Mouse (Mus musculus): ENCODE data around the gene Cfap300. TPM values are rescaled to one million over a fixed set of nuclear protein-coding genes. Genes with fewer than 3 reads are reported as not detected.

Gene Cfap300
- total and polyA plus RNA-seq, 3 experiments: 2.1 to 5.3 (median 3.6) TPM

DNA sequence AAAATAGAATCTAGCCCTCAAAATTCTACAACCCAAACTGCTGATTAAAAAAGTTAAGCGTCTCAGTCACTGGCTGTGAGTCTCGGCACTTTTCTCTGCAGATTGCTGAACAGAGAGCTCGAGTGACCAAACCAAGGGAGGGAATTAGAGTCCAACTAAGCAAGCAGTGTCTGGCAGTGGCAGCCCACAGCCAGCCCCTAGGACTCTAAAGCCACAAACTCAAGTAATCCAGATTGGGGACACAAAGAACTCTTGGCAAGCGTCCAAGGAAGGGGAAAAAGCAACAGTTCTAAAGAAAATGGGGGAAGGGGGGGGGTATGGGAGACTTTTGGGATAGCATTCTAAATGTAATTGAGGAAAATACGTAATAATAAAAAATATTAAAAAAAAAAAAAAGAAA is 48.3 kb downstream of the Cfap300 start:
- no peak for DNase-seq (ENCODE audit: low spot score)
- Histone ChIP-seq H3K4me3 (ENCODE audit: low read depth, low read length) (no peak overlapping the region), H3K27me3 (ENCODE audit: insufficient read depth, low read length) (peaks cover 7% of the 10 kb centered on the region; the same call in 1 of the 2 replicates), H3K9me3 (replicated peaks) (no peaks in the 10 kb centered on the region), H3K36me3 (replicated peaks) (no peaks in the 10 kb centered on the region), H3K4me1 (ENCODE audit: insufficient read depth, low read depth, low read length) (no peaks in the 10 kb centered on the region)
- no peak for ATAC-seq (ENCODE audit: extremely low read depth, insufficient number of reproducible peaks, low FRiP score, poor library complexity, severe bottlenecking)
- TF ChIP-seq POLR2AphosphoS5 (IDR thresholded peaks at IDR 0.05; ENCODE audit: insufficient replicate concordance, low read depth, low read length) (no peak), GATA1 (IDR thresholded peaks at IDR 0.05; ENCODE audit: borderline replicate concordance, low read length) (no peak), TAL1 (conservative IDR thresholded peaks at IDR 0.05; ENCODE audit: low read depth, low read length) (no peak), CTCF (IDR thresholded peaks at IDR 0.05; ENCODE audit: low read depth, low read length) (no peak), GATA2 (IDR thresholded peaks at IDR 0.05; ENCODE audit: borderline replicate concordance, low read depth, low read length) (no peak)

- Histone ChIP-seq H3K4me3 (ENCODE audit: low read depth, low read length) (no peak overlapping the region), H3K4me1 (ENCODE audit: insufficient read depth, low read depth, low read length) (no peaks in the 10 kb centered on the region), H3K36me3 (replicated peaks) (no peaks in the 10 kb centered on the region), H3K27me3 (ENCODE audit: insufficient read depth, low read length) (peaks cover 7% of the 10 kb centered on the region; the same call in 1 of the 2 replicates), H3K9me3 (replicated peaks) (no peaks in the 10 kb centered on the region)
- ATAC-seq (ENCODE audit: extremely low read depth, insufficient number of reproducible peaks, low FRiP score, poor library complexity, severe bottlenecking) (no peak), DNase-seq (ENCODE audit: low spot score) (no peak)
- TF ChIP-seq GATA1 (IDR thresholded peaks at IDR 0.05; ENCODE audit: borderline replicate concordance, low read length) (no peak), TAL1 (conservative IDR thresholded peaks at IDR 0.05; ENCODE audit: low read depth, low read length) (no peak), POLR2AphosphoS5 (IDR thresholded peaks at IDR 0.05; ENCODE audit: insufficient replicate concordance, low read depth, low read length) (no peak)
Measured at GRCm38 (mm10) chr9:7992651-7993050, 50.0 kb downstream of the Cfap300 start.

GRCm38 (mm10) chr9:7990897-7991296 is 51.7 kb downstream of the Cfap300 start:
- no peak for ATAC-seq (ENCODE audit: extremely low read depth, insufficient number of reproducible peaks, low FRiP score, poor library complexity, severe bottlenecking)
- no peaks in the 10 kb centered on the region for H3K36me3 ChIP-seq (replicated peaks)
- no peak for DNase-seq (ENCODE audit: low spot score)
- peaks cover 7% of the 10 kb centered on the region; the same call in 1 of the 2 replicates for H3K27me3 ChIP-seq (ENCODE audit: insufficient read depth, low read length)
- H3K4me3 ChIP-seq (ENCODE audit: low read depth, low read length): no peak overlapping the region
- no peaks in the 10 kb centered on the region for H3K4me1 ChIP-seq (ENCODE audit: insufficient read depth, low read depth, low read length)
- H3K9me3 ChIP-seq (replicated peaks): no peaks in the 10 kb centered on the region
- no peak for TF ChIP-seq POLR2AphosphoS5 (IDR thresholded peaks at IDR 0.05; ENCODE audit: insufficient replicate concordance, low read depth, low read length)
- TF ChIP-seq GATA2 (IDR thresholded peaks at IDR 0.05; ENCODE audit: borderline replicate concordance, low read depth, low read length): no peak
- TF ChIP-seq CTCF (IDR thresholded peaks at IDR 0.05; ENCODE audit: low read depth, low read length): no peak
- TF ChIP-seq TAL1 (conservative IDR thresholded peaks at IDR 0.05; ENCODE audit: low read depth, low read length): no peak
- no peak for TF ChIP-seq GATA1 (IDR thresholded peaks at IDR 0.05; ENCODE audit: borderline replicate concordance, low read length)

- no peak for ATAC-seq (ENCODE audit: extremely low read depth, insufficient number of reproducible peaks, low FRiP score, poor library complexity, severe bottlenecking)
- H3K4me3 ChIP-seq (ENCODE audit: low read depth, low read length): no peak overlapping the region
- no peak for TF ChIP-seq GATA1 (IDR thresholded peaks at IDR 0.05; ENCODE audit: borderline replicate concordance, low read length)
- no peak for TF ChIP-seq CTCF (IDR thresholded peaks at IDR 0.05; ENCODE audit: low read depth, low read length)
- TF ChIP-seq TAL1 (conservative IDR thresholded peaks at IDR 0.05; ENCODE audit: low read depth, low read length): no peak
- no peak for TF ChIP-seq GATA2 (IDR thresholded peaks at IDR 0.05; ENCODE audit: borderline replicate concordance, low read depth, low read length)
- TF ChIP-seq POLR2AphosphoS5 (IDR thresholded peaks at IDR 0.05; ENCODE audit: insufficient replicate concordance, low read depth, low read length): no peak
- H3K9me3 ChIP-seq (replicated peaks): no peaks in the 10 kb centered on the region
- no peak for DNase-seq (ENCODE audit: low spot score)
- H3K27me3 ChIP-seq (ENCODE audit: insufficient read depth, low read length): peaks cover 4% of the 10 kb centered on the region; the same call in 1 of the 2 replicates
- no peaks in the 10 kb centered on the region for H3K4me1 ChIP-seq (ENCODE audit: insufficient read depth, low read depth, low read length)
- no peaks in the 10 kb centered on the region for H3K36me3 ChIP-seq (replicated peaks)
Measured at GRCm38 (mm10) chr9:7987119-7987518, 55.5 kb downstream of the Cfap300 start.

- H3K4me3 ChIP-seq (ENCODE audit: low read depth, low read length): no peak overlapping the region
- H3K27me3 ChIP-seq (ENCODE audit: insufficient read depth, low read length): no peaks in the 10 kb centered on the region
- H3K4me1 ChIP-seq (ENCODE audit: insufficient read depth, low read depth, low read length): no peaks in the 10 kb centered on the region
- TF ChIP-seq CTCF (IDR thresholded peaks at IDR 0.05; ENCODE audit: low read depth, low read length) (no peak), POLR2AphosphoS5 (IDR thresholded peaks at IDR 0.05; ENCODE audit: insufficient replicate concordance, low read depth, low read length) (no peak)
- ATAC-seq (ENCODE audit: extremely low read depth, insufficient number of reproducible peaks, low FRiP score, poor library complexity, severe bottlenecking) (no peak), DNase-seq (ENCODE audit: low spot score) (no peak)
- H3K9me3 ChIP-seq (replicated peaks): no peaks in the 10 kb centered on the region
- no peaks in the 10 kb centered on the region for H3K36me3 ChIP-seq (replicated peaks)
Measured at GRCm38 (mm10) chr9:7984287-7984686, 58.3 kb downstream of the Cfap300 start.

DNA sequence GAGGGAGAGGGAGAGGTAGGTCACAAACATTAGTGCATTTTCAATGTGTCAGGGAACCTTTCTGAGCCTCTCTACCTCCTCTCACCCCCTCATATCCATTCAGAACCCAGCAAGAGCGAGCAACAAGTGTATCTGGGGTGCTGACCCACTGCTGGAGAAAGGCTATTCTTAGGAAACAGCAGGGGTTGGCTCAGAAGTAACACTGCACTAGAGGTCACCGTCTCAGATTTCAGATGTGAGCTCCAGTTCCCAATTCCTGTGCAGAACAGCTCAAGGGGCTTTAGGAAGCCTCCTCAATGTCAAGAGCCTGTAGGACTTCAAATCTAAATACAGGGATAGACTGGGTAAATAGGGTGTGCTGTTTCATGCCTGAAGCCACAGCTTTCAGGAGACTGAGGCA is 59.0 kb downstream of the Cfap300 start:
- DNase-seq (ENCODE audit: low spot score): no peak
- H3K36me3 ChIP-seq (replicated peaks): no peaks in the 10 kb centered on the region
- no peak for ATAC-seq (ENCODE audit: extremely low read depth, insufficient number of reproducible peaks, low FRiP score, poor library complexity, severe bottlenecking)
- TF ChIP-seq GATA1 (IDR thresholded peaks at IDR 0.05; ENCODE audit: borderline replicate concordance, low read length) (no peak), CTCF (IDR thresholded peaks at IDR 0.05; ENCODE audit: low read depth, low read length) (no peak), POLR2AphosphoS5 (IDR thresholded peaks at IDR 0.05; ENCODE audit: insufficient replicate concordance, low read depth, low read length) (no peak), TAL1 (conservative IDR thresholded peaks at IDR 0.05; ENCODE audit: low read depth, low read length) (no peak), GATA2 (IDR thresholded peaks at IDR 0.05; ENCODE audit: borderline replicate concordance, low read depth, low read length) (no peak)
- no peaks in the 10 kb centered on the region for H3K4me1 ChIP-seq (ENCODE audit: insufficient read depth, low read depth, low read length)
- no peaks in the 10 kb centered on the region for H3K9me3 ChIP-seq (replicated peaks)
- no peaks in the 10 kb centered on the region for H3K27me3 ChIP-seq (ENCODE audit: insufficient read depth, low read length)
- no peak overlapping the region for H3K4me3 ChIP-seq (ENCODE audit: low read depth, low read length)

DNA sequence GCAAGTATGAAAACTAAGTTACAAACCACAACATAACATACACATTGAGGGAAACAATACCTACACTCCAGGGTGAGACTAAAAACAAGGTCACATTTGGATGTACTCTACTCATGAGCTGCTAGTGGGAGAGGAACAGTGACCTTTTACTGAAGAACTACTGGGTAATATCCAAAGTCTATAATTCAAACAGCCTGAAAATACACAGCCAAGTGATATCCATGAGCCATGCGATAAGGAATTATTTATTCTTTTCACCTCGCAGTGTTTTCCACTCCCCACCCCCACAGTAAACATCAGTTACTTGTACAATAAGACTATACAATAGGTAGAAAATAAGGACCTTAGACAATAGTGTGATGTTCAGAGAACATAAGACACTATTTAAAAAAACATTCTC is 62.5 kb downstream of the Cfap300 start:
- DNase-seq (ENCODE audit: low spot score) (no peak), ATAC-seq (ENCODE audit: extremely low read depth, insufficient number of reproducible peaks, low FRiP score, poor library complexity, severe bottlenecking) (no peak)
- Histone ChIP-seq H3K4me1 (ENCODE audit: insufficient read depth, low read depth, low read length) (no peaks in the 10 kb centered on the region), H3K27me3 (ENCODE audit: insufficient read depth, low read length) (peaks cover 5% of the 10 kb centered on the region; the same call in 1 of the 2 replicates), H3K36me3 (replicated peaks) (no peaks in the 10 kb centered on the region), H3K9me3 (replicated peaks) (no peaks in the 10 kb centered on the region), H3K4me3 (ENCODE audit: low read depth, low read length) (no peak overlapping the region)
- TF ChIP-seq TAL1 (conservative IDR thresholded peaks at IDR 0.05; ENCODE audit: low read depth, low read length) (no peak), CTCF (IDR thresholded peaks at IDR 0.05; ENCODE audit: low read depth, low read length) (no peak), GATA1 (IDR thresholded peaks at IDR 0.05; ENCODE audit: borderline replicate concordance, low read length) (no peak), POLR2AphosphoS5 (IDR thresholded peaks at IDR 0.05; ENCODE audit: insufficient replicate concordance, low read depth, low read length) (no peak), GATA2 (IDR thresholded peaks at IDR 0.05; ENCODE audit: borderline replicate concordance, low read depth, low read length) (no peak)
